Mouse (Mus musculus) right cerebral cortex, adult 2 months (tissue): Measurements from ENCODE around the gene Hibadh.
A peak's percentile ranks its signal among the peaks of the same experiment; 100 is the strongest.

ENCODE experiments used
- DNase-seq, 2 experiments: peaks; one replicate each; pipeline ENCODE4 v3.0.0; 2021 to 2022; ENCODE audit warnings: low spot score in 2 of 2

The Hibadh gene

GRCm38 (mm10) chr6:52638471-52639185, 1.6 kb downstream of the Hibadh start:
- DNase-seq, result no peak

DNA sequence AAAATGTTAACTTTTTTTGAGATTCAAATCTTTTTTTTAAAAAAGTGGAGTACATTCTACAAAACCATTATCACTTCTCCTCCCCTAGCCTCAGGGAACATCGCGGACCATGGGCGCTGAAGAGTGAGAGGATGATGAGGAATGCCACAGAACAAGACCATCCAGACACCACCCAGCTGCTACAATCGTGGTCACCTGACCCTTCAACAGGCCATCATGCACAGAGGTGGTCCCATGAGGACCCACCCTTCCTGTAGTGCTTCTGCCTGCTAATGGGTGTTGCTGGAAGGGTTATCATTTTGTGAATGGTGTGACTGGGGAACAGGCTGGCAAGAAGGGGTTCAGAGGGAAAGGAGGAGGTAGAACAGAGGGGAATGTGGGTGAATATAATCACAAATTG, 2.9 kb downstream of the Hibadh start:
- DNase-seq, result no peak

DNA sequence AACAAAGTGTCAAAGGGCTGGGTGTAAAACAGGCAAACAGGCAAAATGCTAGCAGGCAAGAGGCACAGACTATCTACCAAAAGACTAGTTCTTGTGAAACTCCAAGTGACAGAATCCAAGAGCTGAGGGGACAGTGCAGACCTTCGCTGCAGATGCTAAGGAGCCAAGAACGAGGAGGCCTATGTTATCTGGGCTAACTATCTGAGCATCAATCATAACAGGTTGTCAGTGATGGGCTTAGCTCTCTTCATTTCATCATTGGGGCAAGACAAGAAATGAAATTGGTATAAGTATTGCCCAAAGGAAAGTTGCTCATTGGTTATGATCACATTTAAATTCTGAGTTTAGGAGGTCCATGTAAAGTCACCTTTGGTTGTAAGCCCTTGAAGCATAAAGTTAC, 4.8 kb downstream of the Hibadh start:
- no peak for DNase-seq

DNA sequence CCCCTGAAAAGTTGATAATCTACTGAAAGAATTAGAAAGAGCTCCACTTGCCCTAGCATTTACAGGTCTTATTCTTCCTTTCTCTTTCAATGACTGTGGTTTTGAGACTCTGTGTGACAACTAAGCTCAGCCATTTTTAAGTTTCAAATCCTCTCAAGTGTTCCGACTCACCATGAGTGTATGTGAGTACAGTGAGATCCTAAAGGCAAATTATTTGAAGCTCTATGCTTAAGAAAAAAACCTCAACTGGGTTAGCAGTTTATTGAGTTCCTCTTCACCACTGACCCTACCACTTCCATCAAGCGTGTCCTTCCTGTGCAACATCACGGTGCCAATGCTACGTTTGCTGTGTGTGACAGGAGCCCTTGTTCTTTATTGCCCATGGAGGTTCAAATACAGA, 9.6 kb downstream of the Hibadh start:
- no peak for DNase-seq

GRCm38 (mm10) chr6:52629180-52629579, 11.0 kb downstream of the Hibadh start:
- no peak for DNase-seq

DNA sequence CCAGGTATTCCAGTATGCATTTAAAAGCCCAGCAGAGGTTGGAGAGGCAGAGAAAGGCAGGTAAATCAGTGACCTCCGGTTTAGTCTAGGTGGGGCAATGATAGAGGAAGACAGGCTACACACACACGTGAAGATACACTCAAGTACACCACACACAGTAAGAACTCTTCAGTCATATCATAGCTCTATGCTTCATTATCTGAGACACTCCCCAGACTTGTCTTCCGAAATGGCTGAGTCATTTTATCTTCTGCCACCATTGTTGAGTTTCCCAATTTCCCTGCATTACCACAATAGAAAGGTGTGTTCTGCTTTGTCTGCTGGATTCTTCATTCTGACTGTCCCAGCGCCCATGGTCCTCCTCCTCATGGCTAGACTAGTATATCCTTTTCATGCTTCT, 13.5 kb downstream of the Hibadh start:
- no peak for DNase-seq

- no peak for DNase-seq
Observed at GRCm38 (mm10) chr6:52623741-52624140, 16.4 kb downstream of the Hibadh start.

- DNase-seq, result no peak
Observed at GRCm38 (mm10) chr6:52621731-52622480, 18.3 kb downstream of the Hibadh start.

DNA sequence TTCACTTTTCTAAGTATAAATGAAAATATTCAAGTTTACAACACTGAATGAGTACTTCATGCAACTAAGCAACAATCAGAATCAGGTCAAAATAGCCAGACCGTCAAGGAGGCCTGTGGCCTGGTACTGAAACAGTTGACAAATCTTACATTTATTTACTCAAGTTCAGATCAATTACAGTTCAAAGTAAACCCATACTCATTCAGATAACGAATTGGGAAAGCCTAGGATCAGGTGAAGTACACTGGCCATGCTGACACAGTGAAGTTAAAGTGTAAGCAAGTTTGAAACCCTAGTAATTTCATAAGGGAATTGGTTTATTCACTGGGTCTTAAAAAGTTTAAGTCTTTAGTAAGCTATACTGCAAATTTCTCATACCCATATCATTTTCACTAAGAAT, 20.1 kb downstream of the Hibadh start:
- no peak for DNase-seq

GRCm38 (mm10) chr6:52609626-52610352, 30.4 kb downstream of the Hibadh start:
- no peak for DNase-seq

GRCm38 (mm10) chr6:52608121-52608520, 32.1 kb downstream of the Hibadh start:
- no peak for DNase-seq

DNA sequence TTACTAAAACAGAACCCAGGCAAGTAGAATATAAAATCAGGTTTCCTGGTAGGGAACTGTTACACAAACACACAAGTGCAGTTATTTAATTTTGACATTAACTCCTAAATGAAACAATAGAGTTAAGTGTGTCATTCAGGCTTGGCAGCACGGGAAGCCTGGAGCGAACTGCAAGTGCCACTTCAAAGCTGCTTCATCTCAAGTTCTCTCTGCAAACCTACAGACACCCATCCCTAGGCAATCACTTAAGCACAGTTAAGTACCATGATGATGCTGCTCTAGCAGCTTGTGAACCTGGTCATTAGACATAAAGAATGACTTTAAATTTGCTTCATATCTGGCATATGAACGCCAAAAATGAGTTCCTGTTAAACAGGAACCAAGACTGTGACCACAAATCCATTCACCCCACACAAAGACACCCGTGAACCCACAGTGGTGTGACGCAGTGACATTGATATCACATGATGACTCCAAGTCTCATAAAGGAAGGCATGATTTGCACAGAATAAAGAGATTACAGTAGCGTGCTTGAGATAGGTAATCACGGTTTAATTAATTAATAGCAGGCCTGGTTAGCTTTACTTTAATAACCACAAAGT, 33.3 kb downstream of the Hibadh start:
- DNase-seq, result no peak

DNA sequence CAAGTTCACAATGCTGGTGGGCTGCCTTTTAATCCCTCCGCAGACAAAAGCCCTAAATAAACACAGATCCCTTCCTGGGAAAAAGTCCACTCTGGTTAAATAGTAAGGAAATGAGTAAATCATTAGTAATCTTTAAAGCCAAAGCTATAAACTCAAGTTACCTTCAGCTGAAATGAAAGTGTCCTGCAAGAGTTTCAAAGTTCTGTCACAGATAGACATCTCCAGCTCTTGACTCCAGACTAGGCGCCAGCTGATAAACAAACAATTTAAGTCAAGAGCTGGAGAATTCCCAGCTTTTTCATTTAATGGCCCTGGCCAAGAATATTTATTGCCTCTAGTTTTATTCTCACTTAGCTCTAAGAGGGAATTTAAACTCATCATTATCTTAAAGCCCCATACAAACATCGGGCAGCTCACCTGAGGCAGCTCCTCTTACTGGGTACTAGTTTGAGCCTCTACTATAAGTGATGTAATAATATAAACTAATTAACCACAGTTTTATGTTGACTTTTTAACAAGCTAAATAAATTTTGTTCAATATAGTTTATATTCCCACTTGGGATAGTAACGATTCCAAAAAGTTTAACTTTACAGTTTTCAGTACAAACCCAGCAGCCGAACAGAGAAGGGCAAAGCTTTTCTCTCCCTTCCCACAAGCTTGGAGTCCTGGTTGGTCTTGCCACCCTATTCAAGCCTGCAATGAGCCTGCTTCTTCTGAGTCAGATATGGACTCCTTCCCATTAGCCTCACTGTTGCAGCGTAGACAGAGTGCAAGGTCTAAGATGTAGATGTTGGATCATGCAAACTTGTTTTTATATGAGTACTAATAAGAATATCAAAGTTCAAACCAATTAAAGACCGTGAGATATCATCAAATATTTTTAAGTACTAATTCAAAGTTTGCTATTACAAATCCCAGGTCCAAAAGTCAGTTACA, 38.2 kb downstream of the Hibadh start:
- no peak for DNase-seq

GRCm38 (mm10) chr6:52601117-52601516, 39.1 kb downstream of the Hibadh start:
- DNase-seq, result peak; percentile 49 to 55

DNA sequence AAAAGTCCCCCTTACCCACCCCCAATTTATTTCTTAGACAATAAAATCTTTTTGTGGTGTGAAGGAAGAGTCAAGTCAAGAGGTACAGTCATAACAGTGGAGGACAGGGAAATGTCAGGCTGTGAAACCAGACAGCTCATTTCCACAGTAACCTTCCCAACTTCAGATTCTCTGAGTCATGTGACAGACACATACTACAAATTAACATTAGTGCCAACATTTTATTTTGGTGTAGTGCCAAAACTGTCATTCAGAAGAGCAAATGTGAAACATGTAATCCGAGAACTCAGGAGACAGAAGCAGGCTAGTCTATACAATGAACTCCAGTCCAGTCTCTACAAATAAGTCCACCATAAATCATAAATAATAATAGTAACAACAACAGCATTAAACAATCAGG, 45.4 kb downstream of the Hibadh start:
- no peak for DNase-seq

- DNase-seq, result no peak
Observed at GRCm38 (mm10) chr6:52586564-52586963, 53.6 kb downstream of the Hibadh start.

DNA sequence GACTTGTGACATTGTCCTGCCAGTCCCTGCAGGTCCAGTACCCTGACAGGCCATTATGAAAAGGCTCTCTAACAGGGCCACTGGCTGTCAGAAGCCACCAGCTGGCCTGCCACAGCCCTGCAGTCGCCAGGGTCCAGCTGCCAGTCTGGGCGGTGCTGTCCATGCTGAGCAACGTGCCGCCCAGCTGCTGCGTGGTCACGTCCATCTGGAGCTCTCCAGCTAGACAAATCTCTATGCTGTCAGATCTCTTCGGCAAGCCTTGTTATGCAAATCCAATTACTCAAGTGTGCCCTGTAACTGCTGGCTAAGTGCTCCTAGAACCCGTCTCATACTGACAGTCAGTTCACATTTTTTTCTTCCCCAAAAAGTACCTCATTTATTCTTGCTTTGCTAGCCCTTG, 55.8 kb downstream of the Hibadh start:
- DNase-seq, result peak; percentile 20 to 32

DNA sequence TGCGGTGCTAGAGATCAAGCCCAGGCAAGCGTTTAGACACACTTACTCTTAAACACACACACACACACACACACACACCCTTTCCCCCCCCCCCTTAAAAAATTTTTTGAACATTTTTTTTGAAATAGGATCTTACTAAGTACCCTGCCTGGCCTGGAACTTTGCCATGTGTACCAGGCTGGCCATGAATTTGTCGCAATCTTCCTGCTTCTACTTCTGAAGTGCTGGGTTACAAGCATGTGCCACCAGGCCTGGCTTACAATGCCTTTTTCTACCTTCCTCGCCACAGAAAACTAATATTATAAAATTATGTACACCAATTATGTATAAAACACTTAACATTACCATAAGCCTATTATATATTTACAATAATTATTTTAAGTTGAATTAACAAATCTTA, 59.1 kb downstream of the Hibadh start:
- no peak for DNase-seq

DNA sequence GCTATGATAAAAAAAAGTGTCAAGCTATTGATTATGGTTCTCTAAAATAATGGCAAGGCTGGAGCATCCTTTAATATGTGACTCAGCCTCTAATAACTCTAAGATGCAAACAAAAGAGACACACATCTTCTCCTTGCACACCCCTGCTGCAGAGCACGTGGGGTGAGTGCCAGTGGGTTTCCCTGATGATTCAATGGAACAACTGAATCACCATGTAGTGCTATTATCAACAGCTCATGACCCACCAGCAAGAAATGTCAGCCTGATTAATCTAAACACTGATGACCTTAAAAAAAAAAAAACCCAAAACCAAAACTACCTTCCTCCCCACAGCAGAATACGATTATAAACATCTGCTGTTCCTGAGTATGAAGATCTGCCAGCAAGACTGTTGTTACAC, 61.9 kb downstream of the Hibadh start:
- no peak for DNase-seq

DNA sequence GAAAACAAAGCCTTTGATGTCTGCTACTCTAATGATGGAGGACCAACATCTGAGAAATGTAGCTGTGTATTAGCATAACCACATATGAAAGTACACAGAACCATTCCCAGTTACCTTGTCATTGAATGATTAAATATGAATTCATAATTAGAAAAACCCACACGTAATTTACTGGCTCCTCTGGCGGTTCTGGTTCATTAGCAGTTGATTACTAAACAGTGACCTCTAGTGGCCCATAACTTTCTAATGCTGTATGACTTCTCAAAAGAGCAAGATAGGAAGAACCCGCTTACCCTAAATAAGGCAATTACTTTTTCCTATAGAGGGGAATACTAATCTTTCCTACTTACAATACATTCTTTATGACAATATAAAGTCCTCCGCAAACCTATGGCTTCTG, 62.9 kb downstream of the Hibadh start:
- peak in 1 of 2 experiments; percentile 14 for DNase-seq

DNA sequence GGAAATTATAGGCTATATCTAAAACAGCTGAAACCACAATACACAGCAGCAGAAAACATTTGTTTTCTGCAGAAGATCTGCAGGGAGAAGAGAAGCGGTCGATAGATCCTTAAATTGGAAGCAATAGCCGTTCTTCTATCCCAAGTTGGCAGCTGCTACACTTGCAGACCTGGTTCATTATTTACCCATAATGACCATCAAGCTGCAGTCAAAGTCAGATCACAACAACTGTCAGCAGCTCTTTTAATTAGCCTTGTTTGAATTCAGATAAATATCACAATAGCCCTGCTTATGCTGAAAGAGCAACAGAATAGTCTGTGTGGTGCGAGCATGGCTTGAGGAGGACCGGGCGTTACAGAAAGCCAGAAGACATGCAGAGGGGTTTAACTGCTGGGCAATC, 71.5 kb downstream of the Hibadh start:
- DNase-seq, result no peak
